ENCODE assay signal across 14 mouse cellular contexts in genomic region chr11:30166551-30166922, GRCm38 (mm10).
DNase-seq lines count a peak whose midpoint lies in the region; ATAC-seq and TF ChIP-seq lines count a peak whose summit lies in the region.
"Had no signal": no experiment of that assay in that cellular context is flagged by ENCODE, and none has a peak within 500 bp of the region (broad histone marks: within the 10 kb centered on the region; RNA-seq: fewer than 3 reads in every experiment).

No protein-coding gene starts in this region.

- TF ChIP-seq CTCF in heart, adult 2 months (IDR thresholded peaks at IDR 0.05) = no peak
- no peak for TF ChIP-seq CTCF in layer of hippocampus, adult 2 months (conservative IDR thresholded peaks at IDR 0.05)
- no peak for TF ChIP-seq CTCF in G1E (IDR thresholded peaks at IDR 0.05; ENCODE audit: low read depth, low read length)
- TF ChIP-seq CTCF in cerebellum, adult 2 months (IDR thresholded peaks at IDR 0.05; ENCODE audit: borderline replicate concordance, insufficient read depth, low read depth, low read length) = no peak

- no peaks in the 10 kb centered on the region for H3K9me3 ChIP-seq in G1E (replicated peaks)
- no peaks in the 10 kb centered on the region for H3K9me3 ChIP-seq in limb, embryonic 14.5 days (ENCODE audit: control insufficient read depth, low read length)
- H3K9me3 ChIP-seq: midbrain, embryonic 12.5 days had no signal

- no peaks in the 10 kb centered on the region for H3K27me3 ChIP-seq in heart, adult 2 months (ENCODE audit: control insufficient read depth, insufficient read depth, low read length)
- H3K27me3 ChIP-seq in G1E (ENCODE audit: insufficient read depth, low read length) = no peaks in the 10 kb centered on the region
- H3K27me3 ChIP-seq in limb, embryonic 14.5 days (ENCODE audit: control insufficient read depth, insufficient read depth, low read length) = no peaks in the 10 kb centered on the region
- no peaks in the 10 kb centered on the region for H3K27me3 ChIP-seq in cerebellum, adult 2 months (ENCODE audit: control insufficient read depth, insufficient read depth, low read length)
- H3K27me3 ChIP-seq: midbrain, embryonic 12.5 days had no signal

- no peak overlapping the region; the same call in 1 of the 2 replicates for H3K9ac ChIP-seq in heart, adult 2 months (ENCODE audit: low read depth, low read length)
- no peak overlapping the region for H3K9ac ChIP-seq in limb, embryonic 14.5 days (ENCODE audit: low read depth, low read length, severe bottlenecking)
- H3K9ac ChIP-seq: midbrain, embryonic 12.5 days had no signal

- intact Hi-C loops in heart, adult 2 months (cut with DNase I) = loop anchor here (2.0 kb wide), 4 partner anchors 20 to 198 kb away; no protein-coding TSS in a partner anchor

- peak; percentile 30; the same call in 1 of the 2 replicates for ATAC-seq in G1E (ENCODE audit: extremely low read depth, insufficient number of reproducible peaks, low FRiP score, poor library complexity, severe bottlenecking)
- ATAC-seq in limb, embryonic 14.5 days (ENCODE audit: low FRiP score, low read depth) = no peak

- 20% methylated on average over 4 of the region's 4 CpGs for WGBS in heart, adult 2 months
- 60% methylated on average over 4 of the region's 4 CpGs for WGBS in limb, embryonic 14.5 days
- WGBS in cerebellum, adult 2 months = 68% methylated on average over 4 of the region's 4 CpGs

- no peak for TF ChIP-seq EP300 in heart, adult 2 months (IDR thresholded peaks at IDR 0.05; ENCODE audit: insufficient read depth, low read depth, low read length)

- no peak overlapping the region for H3K4me2 ChIP-seq in limb, embryonic 14.5 days (replicated peaks; ENCODE audit: low read depth, low read length, severe bottlenecking)
- H3K4me2 ChIP-seq: midbrain, embryonic 12.5 days had no signal

- TF ChIP-seq POLR2A in heart, adult 2 months (IDR thresholded peaks at IDR 0.05; ENCODE audit: insufficient read depth, low read depth, low read length) = no peak
- no peak for TF ChIP-seq POLR2A in limb, embryonic 14.5 days (IDR thresholded peaks at IDR 0.05; ENCODE audit: borderline replicate concordance, extremely low read depth, insufficient read depth, insufficient read length)
- no peak for TF ChIP-seq POLR2A in cerebellum, adult 2 months (IDR thresholded peaks at IDR 0.05; ENCODE audit: borderline replicate concordance, insufficient read depth, low read length)

- H3K4me3 ChIP-seq in heart, adult 2 months = peak overlapping the region; percentile 8; the same call in 1 of the 2 replicates
- H3K4me3 ChIP-seq in layer of hippocampus, adult 2 months = no peak overlapping the region
- H3K4me3 ChIP-seq in G1E (ENCODE audit: low read depth, low read length) = peak overlapping the region; percentile 25; the same call in 1 of the 2 replicates
- H3K4me3 ChIP-seq in limb, embryonic 14.5 days (replicated peaks; ENCODE audit: low read length) = no peak overlapping the region
- no peak overlapping the region for H3K4me3 ChIP-seq in cerebellum, adult 2 months (replicated peaks; ENCODE audit: insufficient read depth, low read depth, low read length)
- H3K4me3 ChIP-seq: erythroblast, embryonic 14.5 days; midbrain, embryonic 12.5 days had no signal

- H3K79me2 ChIP-seq in heart, adult 2 months (replicated peaks; ENCODE audit: control insufficient read depth, insufficient read depth, low read length) = peaks cover 19% of the 10 kb centered on the region

- DNase-seq in heart, adult 2 months = no peak
- DNase-seq in heart, adult 18-20 months = no peak
- no peak for DNase-seq in layer of hippocampus, adult 2 months (ENCODE audit: low spot score in 2 of 2)
- DNase-seq in layer of hippocampus, adult 11-12 months (ENCODE audit: low spot score) = no peak
- DNase-seq in G1E (ENCODE audit: low spot score) = no peak
- DNase-seq in limb, embryonic 14.5 days (ENCODE audit: low spot score) = peak; percentile 4
- DNase-seq in gastrocnemius, adult 18-20 months (ENCODE audit: low spot score) = no peak
- no peak for DNase-seq in cerebellum, adult 2 months
- DNase-seq: adrenal gland, adult 2 months; cerebellum, adult 18-20 months; gastrocnemius, postnatal 14 days; spleen, adult 18-20 months had no signal

- H3K4me1 ChIP-seq in heart, adult 2 months (ENCODE audit: control insufficient read depth, insufficient read depth, low read length) = peaks cover 50% of the 10 kb centered on the region
- H3K4me1 ChIP-seq in G1E (ENCODE audit: insufficient read depth, low read depth, low read length) = peaks cover 78% of the 10 kb centered on the region
- H3K4me1 ChIP-seq in limb, embryonic 14.5 days (ENCODE audit: control insufficient read depth, insufficient read depth, low read length) = peaks cover 5% of the 10 kb centered on the region; the same call in 1 of the 2 replicates
- H3K4me1 ChIP-seq in cerebellum, adult 2 months (ENCODE audit: control insufficient read depth, insufficient read depth, low read length) = peaks cover 25% of the 10 kb centered on the region

- H3K27ac ChIP-seq in heart, adult 2 months = peak overlapping the region; percentile 87
- H3K27ac ChIP-seq in layer of hippocampus, adult 2 months = peak overlapping the region; percentile 24; the same call in 1 of the 2 replicates
- H3K27ac ChIP-seq in limb, embryonic 14.5 days (replicated peaks; ENCODE audit: low read depth, low read length) = no peak overlapping the region
- H3K27ac ChIP-seq in cerebellum, adult 2 months (ENCODE audit: insufficient read depth, low read length) = no peak overlapping the region; the same call in 1 of the 2 replicates
- H3K27ac ChIP-seq: midbrain, embryonic 12.5 days had no signal

- peaks cover 78% of the 10 kb centered on the region for H3K36me3 ChIP-seq in heart, adult 2 months (ENCODE audit: control insufficient read depth, insufficient read depth, low read length)
- peaks cover 18% of the 10 kb centered on the region for H3K36me3 ChIP-seq in G1E (replicated peaks)
- no peaks in the 10 kb centered on the region for H3K36me3 ChIP-seq in limb, embryonic 14.5 days (ENCODE audit: control insufficient read depth, insufficient read depth, low read length)
- H3K36me3 ChIP-seq: midbrain, embryonic 12.5 days had no signal

Comparison
In these comparisons a context has a peak if more than half of its experiments do, and no peak if none do; other contexts are left out.
1. H3K27ac ChIP-seq: peak in heart, adult 2 months (single experiment) and layer of hippocampus, adult 2 months (single experiment); none in limb, embryonic 14.5 days (single experiment) and cerebellum, adult 2 months (single experiment).
2. H3K4me3 ChIP-seq: peak in heart, adult 2 months (single experiment) and G1E (single experiment); none in layer of hippocampus, adult 2 months (single experiment), limb, embryonic 14.5 days (single experiment) and cerebellum, adult 2 months (single experiment).